Mouse (Mus musculus) kidney, embryonic 15.5 days (tissue): ENCODE measurements around the gene Tada1. TPM values are rescaled to one million over a fixed set of nuclear protein-coding genes. Genes with fewer than 3 reads are reported as not detected.
A peak's percentile ranks its signal among the peaks of the same experiment; 100 is the strongest.

Source experiments
- ATAC-seq: fragments of 200-750 bp; cut with Nextera tagmentation; replicated peaks from 2 replicates; pipeline ENCODE4 v1.8.0; 2017; ENCODE audit warnings: moderate TSS enrichment; ENCODE audit not compliant: low FRiP score
- H3K27ac ChIP-seq: fragments of 300-500 bp; sonication (generic); 2 replicates; pipeline ENCODE4 v1.5.1; 2015; ENCODE audit warnings: mild to moderate bottlenecking, inconsistent platforms
- H3K27me3 ChIP-seq: fragments of 300-500 bp; sonication (generic); 2 replicates; pipeline ENCODE4 v1.6.1; 2015; ENCODE audit warnings: inconsistent platforms
- H3K36me3 ChIP-seq: fragments of 300-500 bp; sonication (generic); 2 replicates; pipeline ENCODE4 v1.6.1; 2015; ENCODE audit warnings: inconsistent platforms
- H3K4me1 ChIP-seq: fragments of 300-500 bp; sonication (generic); 2 replicates; pipeline ENCODE4 v1.6.1; 2015; ENCODE audit warnings: inconsistent platforms
- H3K4me2 ChIP-seq: fragments of 300-500 bp; sonication (generic); 2 replicates; pipeline ENCODE4 v1.6.1; 2015; ENCODE audit warnings: moderate library complexity, mild to moderate bottlenecking, inconsistent platforms
- H3K4me3 ChIP-seq: fragments of 300-500 bp; sonication (generic); replicated peaks from 2 replicates; pipeline ENCODE4 v1.5.1; 2015; ENCODE audit warnings: mild to moderate bottlenecking, inconsistent platforms
- H3K9ac ChIP-seq: fragments of 300-500 bp; sonication (generic); 2 replicates; pipeline ENCODE4 v1.6.1; 2015; ENCODE audit warnings: mild to moderate bottlenecking, inconsistent platforms
- H3K9me3 ChIP-seq: fragments of 300-500 bp; sonication (generic); replicated peaks from 2 replicates; pipeline ENCODE4 v1.6.1; 2016; ENCODE audit warnings: inconsistent platforms
- WGBS: fragments of 180-500 bp; shearing (Covaris S2); methylation state at CpG from one replicate; pipeline ENCODE4 v1.1.7; 2015; ENCODE audit warnings: mixed read lengths; 5-methylcytosine and 5-hydroxymethylcytosine counted together
- polyA plus RNA-seq: library from polyadenylated mRNA; unstranded; fragments of >200 nt; fragmentation: Nextera tagmentation; extraction: Ambion mirVana; gene quantifications from 2 replicates; pipeline ENCODE4 v1.2.1, GENCODE M21; 2015

Gene Tada1
- polyA plus RNA-seq, 1 experiment from 2014 or later = 58.3 TPM

DNA sequence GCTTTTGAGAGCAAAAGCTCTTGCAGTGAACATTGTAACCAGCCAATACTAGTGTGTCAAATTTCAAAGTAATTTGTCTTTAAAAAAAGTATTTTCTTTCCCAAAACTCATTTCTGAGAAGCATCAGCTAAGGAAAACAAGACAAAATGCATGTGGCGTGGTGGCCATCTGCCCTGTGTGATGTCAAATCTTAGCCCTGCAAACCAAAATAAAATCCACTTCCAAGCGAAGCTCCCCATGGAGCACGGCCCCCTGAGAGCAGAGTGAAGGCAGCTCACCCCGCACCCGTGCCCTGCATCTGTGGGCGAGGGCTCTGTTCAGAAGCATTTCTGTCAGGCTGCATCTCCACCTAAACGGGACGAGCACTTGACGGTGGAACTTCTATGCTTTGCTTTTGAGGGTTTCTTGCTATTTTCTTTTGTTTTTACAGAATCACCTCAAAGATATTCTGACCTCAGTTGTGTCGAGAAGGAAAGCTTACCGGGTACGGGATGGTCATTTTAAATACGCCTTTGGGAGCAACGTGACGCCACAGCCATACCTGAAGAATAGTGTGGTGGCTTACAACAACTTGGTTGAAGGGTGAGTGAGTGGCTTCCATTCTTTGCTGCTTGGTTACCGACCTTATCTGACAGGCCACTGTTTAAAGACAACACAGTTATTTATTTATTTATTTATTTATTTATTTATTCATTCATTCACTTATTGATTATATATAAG is 10.7 kb downstream of the Tada1 start:
- Histone ChIP-seq H3K4me2 (no peak overlapping the region), H3K4me1 (no peaks in the 10 kb centered on the region), H3K9me3 (no peaks in the 10 kb centered on the region), H3K9ac (no peak overlapping the region), H3K36me3 (peaks cover 99% of the 10 kb centered on the region), H3K27ac (no peak overlapping the region), H3K4me3 (no peak overlapping the region), H3K27me3 (no peaks in the 10 kb centered on the region)
- 93% methylated on average over 16 of the region's 16 CpGs for WGBS
- no peak for ATAC-seq

DNA sequence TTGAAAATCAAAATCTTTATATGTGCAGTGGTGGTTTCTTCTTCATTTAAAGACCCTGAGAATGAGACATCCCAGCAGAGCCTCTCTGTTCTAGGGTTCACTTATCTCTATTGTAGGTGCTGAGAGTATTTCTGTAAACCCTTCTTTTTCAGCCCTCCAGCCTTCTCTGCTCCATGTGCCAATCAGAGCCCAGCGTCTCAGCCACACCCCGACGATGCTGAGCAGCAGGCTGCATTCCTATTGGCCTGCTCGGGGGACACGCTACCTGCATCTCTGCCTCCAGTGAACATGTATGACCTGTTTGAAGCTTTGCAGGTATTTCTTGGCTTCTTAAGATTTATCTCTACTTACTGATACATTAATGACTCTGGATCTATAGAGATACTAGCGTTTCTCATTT is 12.8 kb downstream of the Tada1 start:
- no peak overlapping the region for H3K4me2 ChIP-seq
- H3K27ac ChIP-seq = no peak overlapping the region
- H3K36me3 ChIP-seq = peaks cover 99% of the 10 kb centered on the region
- H3K9me3 ChIP-seq = no peaks in the 10 kb centered on the region
- WGBS = 95% methylated on average over 6 of the region's 6 CpGs
- no peak overlapping the region for H3K4me3 ChIP-seq
- no peak overlapping the region for H3K9ac ChIP-seq
- ATAC-seq = no peak
- no peaks in the 10 kb centered on the region for H3K27me3 ChIP-seq
- H3K4me1 ChIP-seq = no peaks in the 10 kb centered on the region

DNA sequence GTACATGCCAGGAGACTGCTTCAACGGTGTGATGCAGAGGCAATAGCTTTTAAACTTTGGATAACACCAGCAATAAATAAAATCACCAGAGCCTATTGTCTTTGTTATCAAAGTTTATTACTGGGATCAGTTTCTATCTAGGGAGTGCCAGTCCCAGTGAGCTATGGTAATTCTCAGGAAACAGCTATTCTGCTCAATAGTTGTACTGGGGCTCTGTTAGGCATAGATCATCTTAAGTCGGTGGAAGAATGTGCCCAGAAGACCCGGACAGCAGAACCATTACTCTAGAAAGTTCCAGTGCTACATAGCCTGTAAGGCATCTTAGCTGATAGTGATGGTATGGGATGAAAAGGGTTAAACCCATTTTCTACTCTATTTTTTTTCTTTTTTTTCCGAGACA is 15.9 kb downstream of the Tada1 start:
- Histone ChIP-seq H3K4me3 (no peak overlapping the region), H3K4me1 (no peaks in the 10 kb centered on the region), H3K9me3 (no peaks in the 10 kb centered on the region), H3K36me3 (peaks cover 99% of the 10 kb centered on the region), H3K9ac (no peak overlapping the region), H3K27ac (no peak overlapping the region), H3K4me2 (no peak overlapping the region), H3K27me3 (no peaks in the 10 kb centered on the region)
- WGBS = 48% methylated on average over 4 of the region's 4 CpGs
- no peak for ATAC-seq

DNA sequence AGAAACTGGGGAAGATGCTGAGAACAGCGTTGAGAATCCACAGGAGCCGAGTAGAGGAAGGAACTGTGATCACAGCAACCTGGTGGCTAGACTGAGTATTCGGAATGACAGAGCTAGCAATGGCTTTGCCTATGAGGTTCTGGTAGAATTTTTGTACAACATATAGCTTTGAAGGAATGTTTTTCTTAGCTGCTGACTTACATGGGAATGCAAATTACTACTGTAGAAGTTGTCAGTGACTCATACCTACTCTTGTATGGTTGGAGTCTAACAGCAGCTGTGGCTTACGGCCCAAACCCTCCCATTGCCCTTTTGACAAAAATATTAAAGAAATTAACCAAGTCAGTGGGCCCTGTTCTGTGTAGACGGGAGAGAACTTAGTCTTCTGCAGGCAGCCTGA is 16.8 kb downstream of the Tada1 start:
- H3K4me1 ChIP-seq = no peaks in the 10 kb centered on the region
- no peak for ATAC-seq
- H3K9ac ChIP-seq = no peak overlapping the region
- WGBS = 90% methylated on average over 5 of the region's 5 CpGs
- no peaks in the 10 kb centered on the region for H3K27me3 ChIP-seq
- H3K4me2 ChIP-seq = no peak overlapping the region
- H3K36me3 ChIP-seq = peaks cover 99% of the 10 kb centered on the region
- H3K9me3 ChIP-seq = no peaks in the 10 kb centered on the region
- H3K4me3 ChIP-seq = no peak overlapping the region
- no peak overlapping the region for H3K27ac ChIP-seq

GRCm38 (mm10) chr1:166396381-166396780 is 17.5 kb downstream of the Tada1 start:
- 92% methylated on average over 6 of the region's 6 CpGs for WGBS
- H3K9ac ChIP-seq = no peak overlapping the region
- H3K36me3 ChIP-seq = peaks cover 99% of the 10 kb centered on the region
- no peak overlapping the region for H3K27ac ChIP-seq
- no peak overlapping the region for H3K4me2 ChIP-seq
- H3K4me3 ChIP-seq = no peak overlapping the region
- no peak for ATAC-seq
- H3K27me3 ChIP-seq = no peaks in the 10 kb centered on the region
- no peaks in the 10 kb centered on the region for H3K9me3 ChIP-seq
- no peaks in the 10 kb centered on the region for H3K4me1 ChIP-seq

GRCm38 (mm10) chr1:166401455-166401854 is 22.6 kb downstream of the Tada1 start:
- H3K36me3 ChIP-seq = peaks cover 92% of the 10 kb centered on the region
- no peak overlapping the region for H3K27ac ChIP-seq

GRCm38 (mm10) chr1:166402003-166402402 is 23.1 kb downstream of the Tada1 start:
- H3K36me3 ChIP-seq = peaks cover 92% of the 10 kb centered on the region

More at GRCm38 (mm10) chr1:166401455-166401854, 22.6 kb downstream of the Tada1 start:
- Histone ChIP-seq H3K4me1 (no peaks in the 10 kb centered on the region), H3K9ac (no peak overlapping the region), H3K27me3 (no peaks in the 10 kb centered on the region), H3K9me3 (no peaks in the 10 kb centered on the region), H3K4me2 (no peak overlapping the region), H3K4me3 (no peak overlapping the region)
- ATAC-seq = 0 out of 2 replicates have a peak, but pooled peaks have one; percentile 19

DNA sequence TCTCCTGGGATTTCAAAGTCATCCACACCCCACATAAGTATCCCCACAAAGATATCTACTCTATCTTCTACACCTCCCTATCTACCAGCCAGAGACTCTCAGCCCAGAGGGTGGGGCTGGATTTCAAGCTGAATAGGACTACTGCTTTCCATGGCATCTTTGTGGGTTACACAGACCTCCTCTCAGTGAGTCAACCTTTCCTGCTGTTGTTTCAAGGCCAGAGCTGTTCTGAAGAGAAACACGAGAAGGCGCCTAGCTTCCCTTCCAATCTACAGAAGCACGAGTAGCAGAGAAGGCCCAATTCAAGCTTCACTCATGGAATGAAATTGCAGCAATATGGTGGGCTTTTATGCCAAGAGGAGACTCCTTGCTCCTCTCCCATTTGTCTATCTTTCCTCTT is 24.9 kb downstream of the Tada1 start:
- H3K27me3 ChIP-seq = no peaks in the 10 kb centered on the region
- no peaks in the 10 kb centered on the region for H3K9me3 ChIP-seq
- no peak for ATAC-seq
- no peak overlapping the region for H3K9ac ChIP-seq
- H3K27ac ChIP-seq = no peak overlapping the region
- 78% methylated on average over 3 of the region's 3 CpGs for WGBS
- H3K4me3 ChIP-seq = no peak overlapping the region
- peaks cover 9% of the 10 kb centered on the region for H3K4me1 ChIP-seq
- peaks cover 85% of the 10 kb centered on the region for H3K36me3 ChIP-seq
- H3K4me2 ChIP-seq = no peak overlapping the region

More at GRCm38 (mm10) chr1:166402003-166402402, 23.1 kb downstream of the Tada1 start:
- Histone ChIP-seq H3K27ac (no peak overlapping the region), H3K9ac (no peak overlapping the region), H3K27me3 (no peaks in the 10 kb centered on the region), H3K4me2 (no peak overlapping the region), H3K4me3 (no peak overlapping the region), H3K9me3 (no peaks in the 10 kb centered on the region), H3K4me1 (no peaks in the 10 kb centered on the region)
- WGBS = 72% methylated on average over 4 of the region's 4 CpGs
- ATAC-seq = 0 out of 2 replicates have a peak, but pooled peaks have one; percentile 19

GRCm38 (mm10) chr1:166409177-166409700 is 30.3 kb downstream of the Tada1 start:
- H3K27ac ChIP-seq = peak overlapping the region; percentile 82
- WGBS = under 1% methylated on average over 24 of the region's 45 CpGs
- peak overlapping the region; percentile 76 for H3K4me3 ChIP-seq
- peaks cover 36% of the 10 kb centered on the region for H3K36me3 ChIP-seq
- H3K9me3 ChIP-seq = peaks cover 8% of the 10 kb centered on the region; the same call in 1 of the 2 replicates
- peaks cover 15% of the 10 kb centered on the region for H3K4me1 ChIP-seq
- no peaks in the 10 kb centered on the region for H3K27me3 ChIP-seq
- peak overlapping the region; percentile 94 for H3K4me2 ChIP-seq
- H3K9ac ChIP-seq = peak overlapping the region; percentile 87
- ATAC-seq = peak; percentile 88

DNA sequence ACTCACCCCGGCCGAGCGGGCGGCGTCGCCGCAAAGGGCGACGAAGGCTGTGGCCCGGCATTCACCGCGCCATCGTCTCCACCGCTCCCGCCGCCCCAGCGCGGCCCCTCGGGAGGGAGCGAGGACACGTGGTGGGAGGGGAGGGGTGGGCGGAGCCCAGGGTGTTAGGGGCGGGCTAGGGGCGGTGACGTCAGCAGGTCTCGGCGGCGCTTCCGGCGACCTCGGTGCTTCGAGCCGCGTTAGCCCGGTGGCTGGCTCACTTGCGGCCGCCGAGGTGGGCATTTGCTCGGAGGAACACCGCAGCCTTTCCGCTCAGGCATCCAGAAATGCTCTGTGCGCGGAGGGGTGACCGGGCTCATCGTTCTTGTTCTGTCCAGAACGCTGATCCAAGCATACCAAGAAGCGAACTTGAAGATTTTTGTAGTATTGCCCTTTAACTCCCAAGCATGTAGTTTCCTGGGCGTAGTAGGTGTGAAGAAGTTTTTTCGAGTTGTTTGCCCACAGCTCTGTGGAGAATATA is 30.9 kb downstream of the Tada1 start, which contains the start of gene Pogk:
Gene Pogk (minus strand): TSS at position 163 of the 520 bp plus-strand sequence.
- Histone ChIP-seq H3K27me3 (no peaks in the 10 kb centered on the region), H3K4me2 (peak within 1 kb of the TSS; percentile 94), H3K36me3 (peaks cover 30% of the 10 kb centered on the region), H3K27ac (peak within 1 kb of the TSS; percentile 82), H3K4me1 (peaks cover 15% of the 10 kb centered on the region), H3K4me3 (peak within 1 kb of the TSS; percentile 76), H3K9ac (peak within 1 kb of the TSS; percentile 87), H3K9me3 (peaks cover 8% of the 10 kb centered on the region; the same call in 1 of the 2 replicates)
- peak; percentile 93 for ATAC-seq
- WGBS = 4% methylated on average over 47 of the region's 49 CpGs

- no peaks in the 10 kb centered on the region for H3K27me3 ChIP-seq
- H3K36me3 ChIP-seq = peaks cover 15% of the 10 kb centered on the region
- peaks cover 8% of the 10 kb centered on the region; the same call in 1 of the 2 replicates for H3K9me3 ChIP-seq
- no peak for ATAC-seq
- H3K4me1 ChIP-seq = peaks cover 15% of the 10 kb centered on the region
- no peak overlapping the region for H3K9ac ChIP-seq
- no peak overlapping the region for H3K27ac ChIP-seq
- H3K4me3 ChIP-seq = no peak overlapping the region
- WGBS = 90% methylated on average over 1 of the region's 1 CpGs
- no peak overlapping the region for H3K4me2 ChIP-seq
These were observed 32.6 kb downstream of the Tada1 start for GRCm38 (mm10) chr1:166411541-166411940.

GRCm38 (mm10) chr1:166412266-166412665 is 33.4 kb downstream of the Tada1 start:
- H3K4me1 ChIP-seq = peaks cover 15% of the 10 kb centered on the region
- peaks cover 8% of the 10 kb centered on the region; the same call in 1 of the 2 replicates for H3K9me3 ChIP-seq
- no peak overlapping the region for H3K27ac ChIP-seq
- H3K27me3 ChIP-seq = no peaks in the 10 kb centered on the region
- no peak overlapping the region for H3K4me3 ChIP-seq
- WGBS = 93% methylated on average over 3 of the region's 3 CpGs
- H3K9ac ChIP-seq = no peak overlapping the region
- peaks cover 8% of the 10 kb centered on the region for H3K36me3 ChIP-seq
- no peak overlapping the region for H3K4me2 ChIP-seq
- ATAC-seq = no peak
